Mouse (Mus musculus) subcutaneous adipose tissue, adult 2 months (tissue): ENCODE measurements around the gene Trio. TPM values are rescaled to one million over a fixed set of nuclear protein-coding genes. Genes with fewer than 3 reads are reported as not detected.

Experiments used
- polyA plus RNA-seq: library from polyadenylated mRNA; depleted of rRNA; stranded (reverse); fragments of >200 nt; gene quantifications from 2 replicates; pipeline ENCODE4 v1.2.3, GENCODE M21; 2012; ENCODE audit warnings: low replicate concordance; rRNA removed

The Trio gene
- polyA plus RNA-seq, result 51.2 and 114 TPM in 2 replicates

GRCm38 (mm10) chr15:28025447-28026166 is at the start of gene Trio:
Gene Trio (minus strand): TSS chr15:28025848.

GRCm38 (mm10) chr15:27681419-27682187 is 344.0 kb downstream of the Trio start, which contains the start of gene Otulinl:
Gene Otulinl (minus strand): TSS chr15:27681579.

Other genes starting within 250 kb of the Trio start
- 0.03 and 0.17 TPM in 2 replicates for gene Dnah5, start 177.9 kb upstream of the Trio start, polyA plus RNA-seq